Mouse (Mus musculus) myocyte (in vitro differentiated cells): Measurements from ENCODE around the gene Sipa1l2. TPM values are rescaled to one million over a fixed set of nuclear protein-coding genes. Genes with fewer than 3 reads are reported as not detected.

ENCODE experiments used
- H3K27me3 ChIP-seq: one replicate; pipeline ENCODE4 v1.6.1; 2011; ENCODE audit not compliant: control insufficient read depth, insufficient read depth, insufficient read length
- H3K36me3 ChIP-seq: one replicate; pipeline ENCODE4 v1.6.1; 2011; ENCODE audit not compliant: control insufficient read depth, insufficient read depth
- H3K4me2 ChIP-seq: one replicate; pipeline ENCODE4 v1.6.1; 2011; ENCODE audit warnings: low read depth, control low read depth
- H3K4me3 ChIP-seq: one replicate; pipeline ENCODE4 v1.5.1; 2011; ENCODE audit warnings: mild to moderate bottlenecking, control low read depth, moderate library complexity
- H3K79me2 ChIP-seq: one replicate; pipeline ENCODE4 v1.6.1; 2011; ENCODE audit not compliant: control insufficient read depth, insufficient read depth
- H3ac ChIP-seq: one replicate; pipeline ENCODE4 v1.6.1; 2011; ENCODE audit not compliant: control insufficient read depth, insufficient read length
- CEBPB ChIP-seq: IDR thresholded peaks from 2 replicates; pipeline ENCODE4 v1.6.1; 2011; ENCODE audit warnings: mild to moderate bottlenecking, moderate library complexity; ENCODE audit not compliant: poor library complexity, insufficient read depth, severe bottlenecking
- E2F4 ChIP-seq: IDR thresholded peaks from one replicate; pipeline ENCODE4 v1.6.1; 2011; ENCODE audit warnings: mild to moderate bottlenecking, control low read depth, moderate library complexity; ENCODE audit not compliant: insufficient read depth
- MAX ChIP-seq: IDR thresholded peaks from one replicate; pipeline ENCODE4 v1.6.1; 2011; ENCODE audit warnings: low read depth, mild to moderate bottlenecking, control low read depth
- MYOD1 ChIP-seq, 3 experiments: IDR thresholded peaks; one replicate each; pipeline ENCODE4 v1.6.1; 2011; ENCODE audit warnings: control low read depth in 2 of 3, low read depth in 2 of 3, mild to moderate bottlenecking in 2 of 3, moderate library complexity in 1 of 3; ENCODE audit not compliant: insufficient read length in 2 of 3, control insufficient read depth in 1 of 3
- MYOG ChIP-seq, 3 experiments: IDR thresholded peaks; one replicate each; pipeline ENCODE4 v1.6.1; 2011; ENCODE audit warnings: control low read depth in 2 of 3, low read depth in 2 of 3, mild to moderate bottlenecking in 2 of 3; ENCODE audit not compliant: insufficient read length in 2 of 3, control insufficient read depth in 1 of 3, insufficient read depth in 1 of 3
- POLR2A ChIP-seq: IDR thresholded peaks from one replicate; pipeline ENCODE4 v1.6.1; 2011; ENCODE audit warnings: low read depth, mild to moderate bottlenecking, control low read depth, moderate library complexity; ENCODE audit not compliant: insufficient read length
- POLR2AphosphoS2 ChIP-seq: IDR thresholded peaks from one replicate; pipeline ENCODE4 v1.6.1; 2011; ENCODE audit warnings: low read depth, control low read depth; ENCODE audit not compliant: insufficient read length
- REST ChIP-seq: IDR thresholded peaks from one replicate; pipeline ENCODE4 v1.6.1; 2011; ENCODE audit warnings: mild to moderate bottlenecking, control low read depth, moderate library complexity; ENCODE audit not compliant: insufficient read depth, insufficient read length
- SRF ChIP-seq: IDR thresholded peaks from one replicate; pipeline ENCODE4 v1.6.1; 2011; ENCODE audit warnings: low read depth; ENCODE audit not compliant: control insufficient read depth, insufficient read length
- TCF12 ChIP-seq: IDR thresholded peaks from one replicate; pipeline ENCODE4 v1.6.1; 2011; ENCODE audit warnings: mild to moderate bottlenecking, control low read depth; ENCODE audit not compliant: poor library complexity, insufficient read depth, severe bottlenecking
- TCF3 ChIP-seq: IDR thresholded peaks from one replicate; pipeline ENCODE4 v1.6.1; 2011; ENCODE audit warnings: low read depth, control low read depth; ENCODE audit not compliant: insufficient read length
- USF1 ChIP-seq: IDR thresholded peaks from one replicate; pipeline ENCODE4 v1.6.1; 2011; ENCODE audit warnings: low read depth, mild to moderate bottlenecking, control low read depth, moderate library complexity
- polyA plus RNA-seq: library from polyadenylated mRNA; unstranded; fragments of >200 nt; fragmentation: generic; extraction: Trizol; gene quantifications from one replicate; pipeline ENCODE4 v1.2.1, GENCODE M21; 2012; ENCODE audit warnings: missing spikeins

The Sipa1l2 gene
- polyA plus RNA-seq, 1 experiment, result 16.2 TPM

DNA sequence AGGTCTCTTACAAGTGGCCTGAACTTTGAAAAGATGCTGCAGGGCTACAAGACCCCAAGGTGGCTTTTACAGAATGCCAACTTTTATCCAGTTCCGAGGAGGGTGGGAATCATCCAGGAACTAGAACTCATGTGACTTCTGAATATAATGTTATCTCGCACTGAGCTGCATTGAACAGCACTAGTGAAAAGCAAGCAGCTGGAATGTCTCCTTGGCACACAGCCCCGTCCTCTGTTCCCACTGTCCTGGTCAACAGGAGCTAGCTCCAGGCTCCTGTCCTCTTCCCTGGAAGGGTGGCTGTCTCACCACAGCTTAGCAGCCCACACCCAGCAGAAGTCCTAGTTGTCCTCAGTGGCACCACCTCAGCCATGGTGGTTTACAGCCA is 124.4 kb downstream of the Sipa1l2 start:
- TF ChIP-seq MAX (no peak), SRF (no peak), TCF3 (no peak), E2F4 (no peak), REST (no peak), USF1 (no peak), TCF12 (no peak), POLR2AphosphoS2 (no peak), MYOD1 (IDR thresholded peaks at IDR 0.05; ENCODE audit: control insufficient read depth in 1 of 3, insufficient read length in 2 of 3, low read depth in 2 of 3) (no peak), POLR2A (no peak), CEBPB (no peak), MYOG (IDR thresholded peaks at IDR 0.05; ENCODE audit: control insufficient read depth in 1 of 3, insufficient read depth in 1 of 3, insufficient read length in 2 of 3, low read depth in 2 of 3) (no peak)
- no peak overlapping the region for H3K4me3 ChIP-seq
- no peaks in the 10 kb centered on the region for H3K79me2 ChIP-seq
- H3K4me2 ChIP-seq, result no peak overlapping the region
- no peaks in the 10 kb centered on the region for H3K27me3 ChIP-seq
- no peak overlapping the region for H3ac ChIP-seq
- no peaks in the 10 kb centered on the region for H3K36me3 ChIP-seq

DNA sequence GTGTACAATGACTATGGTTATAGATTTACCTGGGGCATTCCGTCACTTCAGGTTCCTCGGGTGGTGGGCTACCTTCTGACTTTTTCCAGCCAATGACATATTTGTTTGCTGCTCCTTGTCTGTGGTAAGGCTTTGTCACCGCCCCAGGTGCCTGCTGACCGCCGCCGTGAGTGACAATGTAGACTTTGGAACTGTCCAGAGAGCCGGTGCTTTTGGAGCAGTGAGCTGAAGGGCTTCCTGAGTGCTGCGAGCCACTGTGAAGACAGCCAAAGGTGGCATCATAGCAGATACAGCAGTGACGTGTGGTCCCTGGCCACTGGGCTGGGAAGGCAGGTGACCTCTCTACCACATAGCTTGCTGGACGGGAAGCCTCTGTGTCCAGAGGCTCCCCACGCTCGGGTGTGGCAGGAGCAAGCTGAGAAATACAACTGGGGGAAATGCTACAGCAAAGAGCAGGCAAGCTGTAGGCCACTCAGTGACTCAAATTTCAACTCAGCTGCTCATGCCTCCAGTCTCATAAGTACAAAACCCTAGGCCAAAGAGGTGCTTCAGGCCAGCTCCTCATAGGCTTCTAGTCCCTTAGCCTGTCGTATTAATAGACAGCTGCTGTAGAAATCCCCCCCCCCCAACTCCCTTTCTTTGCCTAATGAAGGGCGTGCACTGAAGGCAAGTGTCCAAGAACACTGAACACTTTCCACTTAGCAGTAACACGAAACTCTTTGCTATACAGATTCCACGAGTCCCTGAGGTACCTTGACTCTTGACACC is 125.0 kb downstream of the Sipa1l2 start:
- Histone ChIP-seq H3K27me3 (no peaks in the 10 kb centered on the region), H3K36me3 (peaks cover 4% of the 10 kb centered on the region), H3ac (no peak overlapping the region), H3K79me2 (no peaks in the 10 kb centered on the region), H3K4me2 (no peak overlapping the region), H3K4me3 (no peak overlapping the region)
- TF ChIP-seq MAX, result no peak
- TF ChIP-seq MYOG (IDR thresholded peaks at IDR 0.05; ENCODE audit: control insufficient read depth in 1 of 3, insufficient read depth in 1 of 3, insufficient read length in 2 of 3, low read depth in 2 of 3), result no peak
- TF ChIP-seq REST, result no peak
- no peak for TF ChIP-seq E2F4
- no peak for TF ChIP-seq POLR2AphosphoS2
- no peak for TF ChIP-seq MYOD1 (IDR thresholded peaks at IDR 0.05; ENCODE audit: control insufficient read depth in 1 of 3, insufficient read length in 2 of 3, low read depth in 2 of 3)
- no peak for TF ChIP-seq TCF12
- TF ChIP-seq POLR2A, result no peak
- TF ChIP-seq CEBPB, result no peak
- TF ChIP-seq USF1, result no peak
- no peak for TF ChIP-seq SRF
- no peak for TF ChIP-seq TCF3

DNA sequence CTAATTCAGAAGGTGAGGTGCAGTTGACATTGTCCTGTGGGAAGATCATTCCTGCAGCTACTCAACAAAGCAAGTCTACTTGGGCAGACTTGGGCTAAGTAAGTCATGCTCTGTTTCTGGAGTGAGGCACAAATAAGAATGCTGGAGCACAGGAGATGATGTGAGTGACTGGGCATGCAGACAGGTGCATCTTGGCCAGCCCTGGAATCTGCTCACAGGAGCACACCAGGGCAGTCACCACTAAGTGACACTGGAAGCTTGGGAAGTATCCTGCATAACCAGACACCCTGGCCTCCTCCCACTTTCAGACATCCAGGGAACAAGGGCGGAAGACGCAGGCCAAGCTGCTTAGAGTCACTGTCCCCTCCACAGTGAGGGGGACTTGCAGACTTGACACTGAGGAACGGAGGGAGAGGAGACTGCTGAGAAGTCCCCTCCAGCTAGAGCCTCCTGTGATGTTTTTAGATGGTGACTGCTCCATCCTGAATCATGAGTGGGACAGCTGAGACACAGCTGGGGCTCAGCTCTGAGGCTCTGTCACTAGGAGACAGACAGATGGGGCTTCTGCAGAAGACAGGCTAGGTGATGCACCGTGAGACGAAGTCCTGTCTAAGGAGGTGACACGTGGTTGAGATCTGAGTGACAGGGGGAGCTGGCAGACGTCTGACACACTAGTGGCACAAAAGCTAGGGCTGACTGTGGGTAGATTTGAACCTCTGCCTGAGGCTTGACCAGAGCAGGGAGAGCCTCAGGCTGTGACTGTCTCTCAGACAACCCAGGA is 134.1 kb downstream of the Sipa1l2 start:
- Histone ChIP-seq H3K36me3 (peaks cover 8% of the 10 kb centered on the region), H3K4me3 (no peak overlapping the region), H3K27me3 (no peaks in the 10 kb centered on the region)

DNA sequence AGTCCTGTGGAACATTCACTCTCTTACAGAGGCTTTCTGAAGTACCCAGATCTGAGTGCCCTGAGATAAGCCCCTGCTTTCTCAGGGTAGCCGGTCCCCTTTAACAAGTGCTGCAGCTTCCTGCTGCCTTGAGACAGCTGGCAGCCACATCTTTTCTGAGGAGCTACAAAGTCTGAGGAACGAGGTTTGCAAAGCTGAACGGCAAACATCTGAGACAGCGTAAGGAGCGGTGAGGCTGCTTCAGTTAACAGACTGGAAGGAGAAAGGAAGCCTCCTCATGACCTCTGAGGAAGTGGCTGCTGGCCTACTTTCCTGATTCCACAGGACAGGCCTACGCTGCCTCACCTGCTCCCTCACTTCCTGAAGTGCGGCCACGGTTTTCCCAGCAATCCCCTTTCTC is 135.5 kb downstream of the Sipa1l2 start:
- no peaks in the 10 kb centered on the region for H3K79me2 ChIP-seq
- no peak overlapping the region for H3K4me3 ChIP-seq
- no peak overlapping the region for H3K4me2 ChIP-seq
- TF ChIP-seq MYOG (IDR thresholded peaks at IDR 0.05; ENCODE audit: control insufficient read depth in 1 of 3, insufficient read depth in 1 of 3, insufficient read length in 2 of 3, low read depth in 2 of 3), result no peak
- no peak for TF ChIP-seq POLR2A
- TF ChIP-seq MYOD1 (IDR thresholded peaks at IDR 0.05; ENCODE audit: control insufficient read depth in 1 of 3, insufficient read length in 2 of 3, low read depth in 2 of 3), result no peak
- no peak for TF ChIP-seq USF1
- no peak for TF ChIP-seq SRF
- peaks cover 3% of the 10 kb centered on the region for H3K36me3 ChIP-seq
- H3K27me3 ChIP-seq, result no peaks in the 10 kb centered on the region
- H3ac ChIP-seq, result no peak overlapping the region

More for the DNA sequence above, 134.1 kb downstream of the Sipa1l2 start:
- H3K4me2 ChIP-seq, result no peak overlapping the region
- TF ChIP-seq MYOD1 (IDR thresholded peaks at IDR 0.05; ENCODE audit: control insufficient read depth in 1 of 3, insufficient read length in 2 of 3, low read depth in 2 of 3), result peak in 1 of 3 experiments; percentile 55
- TF ChIP-seq MAX, result no peak
- TF ChIP-seq MYOG (IDR thresholded peaks at IDR 0.05; ENCODE audit: control insufficient read depth in 1 of 3, insufficient read depth in 1 of 3, insufficient read length in 2 of 3, low read depth in 2 of 3), result peak in 1 of 3 experiments; percentile 51
- H3K79me2 ChIP-seq, result no peaks in the 10 kb centered on the region
- H3ac ChIP-seq, result no peak overlapping the region

DNA sequence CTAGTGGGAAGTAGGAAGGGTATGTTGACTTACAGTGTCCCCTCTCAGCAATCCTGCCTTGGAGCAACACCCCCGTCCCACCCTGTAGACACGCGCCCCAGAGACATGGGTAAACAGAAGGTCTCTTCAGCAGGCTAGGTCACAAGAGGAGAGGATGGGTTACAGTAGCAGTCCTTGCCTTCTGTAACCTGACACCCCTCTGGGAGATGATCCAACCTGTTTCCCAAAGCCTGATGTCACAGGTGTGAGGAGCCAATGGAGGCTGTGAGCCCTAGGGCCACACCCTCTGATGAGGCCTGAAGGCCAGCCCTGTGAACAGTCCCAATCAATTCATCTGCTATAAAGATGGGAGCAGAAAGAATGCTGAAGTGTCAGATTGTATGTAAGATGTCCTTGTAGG is 138.3 kb downstream of the Sipa1l2 start:
- no peak overlapping the region for H3K4me2 ChIP-seq
- no peak for TF ChIP-seq SRF
- no peaks in the 10 kb centered on the region for H3K27me3 ChIP-seq
- no peaks in the 10 kb centered on the region for H3K79me2 ChIP-seq
- no peak overlapping the region for H3K4me3 ChIP-seq
- H3ac ChIP-seq, result no peak overlapping the region
- H3K36me3 ChIP-seq, result peaks cover 3% of the 10 kb centered on the region
